ENCODE assay signal across 7 mouse cellular contexts in the genomic region with DNA sequence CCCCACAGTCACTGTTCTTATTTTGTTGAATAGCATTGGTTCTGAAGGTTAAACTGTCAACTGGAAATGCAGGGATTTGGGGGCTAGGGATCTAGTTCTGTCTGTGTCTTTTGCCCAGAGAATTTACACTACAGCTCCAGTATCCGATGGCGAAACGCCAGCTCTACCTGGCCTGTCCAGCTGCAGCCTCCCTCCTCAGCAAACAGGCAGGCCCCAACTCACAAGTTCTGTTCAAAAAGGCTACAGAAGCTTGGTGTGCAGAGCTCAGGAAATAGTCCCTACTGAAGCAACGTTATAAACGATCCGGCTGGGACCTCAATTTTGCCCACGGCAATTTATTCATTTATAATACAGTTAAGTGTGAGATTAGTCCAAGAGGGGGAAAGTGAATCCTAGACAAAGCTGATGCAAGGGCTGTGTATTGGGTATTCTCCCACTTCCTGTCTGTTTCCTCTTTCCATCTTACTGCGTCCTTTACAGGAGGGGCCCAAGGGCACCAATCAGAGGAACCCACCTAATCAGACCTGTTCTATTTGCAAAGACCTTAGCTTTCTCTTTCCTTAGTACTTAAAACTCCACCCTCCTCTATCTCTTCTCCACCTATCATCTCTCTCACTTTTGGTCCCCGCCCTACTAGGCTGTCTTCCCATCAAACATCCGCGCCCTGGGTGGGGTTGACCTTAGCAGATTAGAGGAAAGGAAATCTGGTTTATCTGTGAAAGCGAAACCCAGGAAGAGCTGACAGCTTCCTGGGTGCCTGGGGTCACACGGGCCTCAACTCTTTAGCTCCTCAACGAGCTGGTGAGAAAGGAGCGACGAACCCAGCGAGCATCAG. TPM values are rescaled to one million over a fixed set of nuclear protein-coding genes. Genes with fewer than 3 reads are reported as not detected.
DNase-seq lines count a peak whose midpoint lies in the region; ATAC-seq and TF ChIP-seq lines count a peak whose summit lies in the region.

No protein-coding gene starts in this region.

- no peak overlapping the region for H3K9ac ChIP-seq in MEL (ENCODE audit: control insufficient read depth, low read depth, low read length, poor library complexity, severe bottlenecking)
- no peak overlapping the region for H3K9ac ChIP-seq in liver, embryonic 12.5 days
- no peak overlapping the region for H3K9ac ChIP-seq in midbrain, embryonic 15.5 days

- no peak overlapping the region for H3K27ac ChIP-seq in MEL (ENCODE audit: control insufficient read depth, low read depth, low read length)
- H3K27ac ChIP-seq in liver, embryonic 12.5 days: no peak overlapping the region
- peak overlapping the region; percentile 57 for H3K27ac ChIP-seq in spleen, adult 2 months (ENCODE audit: insufficient read depth, low read length)
- no peak overlapping the region for H3K27ac ChIP-seq in midbrain, embryonic 15.5 days

- peak; percentile 79 for ATAC-seq in liver, embryonic 12.5 days
- no peak for ATAC-seq in midbrain, embryonic 15.5 days (replicated peaks)

- no peak; a peak in 1 of 4 replicates for TF ChIP-seq EP300 in MEL (IDR thresholded peaks at IDR 0.05; ENCODE audit: low read depth in 1 of 2, low read length in 2 of 2)

- TF ChIP-seq POLR2A in MEL (IDR thresholded peaks at IDR 0.05; ENCODE audit: control insufficient read depth in 1 of 2, insufficient read depth in 1 of 2, low read depth in 1 of 2, low read length in 2 of 2, poor library complexity in 1 of 2): no peak
- TF ChIP-seq POLR2A in spleen, adult 2 months (IDR thresholded peaks at IDR 0.05; ENCODE audit: low read depth, low read length): no peak; the same call in 1 of the 2 replicates

- no peak for TF ChIP-seq RAD21 in MEL (IDR thresholded peaks at IDR 0.05; ENCODE audit: low read depth, low read length)

- no peaks in the 10 kb centered on the region for H3K79me2 ChIP-seq in MEL (ENCODE audit: control insufficient read depth, insufficient read depth, low read length, poor library complexity)

- TF ChIP-seq CTCF in MEL (IDR thresholded peaks at IDR 0.05 in 2 of 3, conservative IDR thresholded peaks at IDR 0.05 in 1 of 3; ENCODE audit: control insufficient read depth in 1 of 3, insufficient read depth in 1 of 3, low read depth in 2 of 3, low read length in 3 of 3, poor library complexity in 1 of 3, severe bottlenecking in 1 of 3): no peak
- TF ChIP-seq CTCF in spleen, adult 2 months (IDR thresholded peaks at IDR 0.05; ENCODE audit: extremely low read depth, insufficient read depth, insufficient read length, insufficient replicate concordance): no peak

- H3K36me3 ChIP-seq in MEL (ENCODE audit: control insufficient read depth in 1 of 2, insufficient read depth in 2 of 2, low read length in 2 of 2): peaks cover 0 to 13% of the 10 kb centered on the region in 2 experiments; a peak in 2 of 4 replicates
- no peaks in the 10 kb centered on the region for H3K36me3 ChIP-seq in liver, embryonic 12.5 days
- H3K36me3 ChIP-seq in spleen, adult 2 months (ENCODE audit: control insufficient read depth, insufficient read depth, low read length): no peaks in the 10 kb centered on the region
- no peaks in the 10 kb centered on the region for H3K36me3 ChIP-seq in midbrain, embryonic 15.5 days (replicated peaks)

- WGBS in liver, embryonic 12.5 days (ENCODE audit: insufficient replicate concordance): 31% methylated on average over 17 of the region's 17 CpGs
- WGBS in spleen, adult 2 months: 54% methylated on average over 17 of the region's 17 CpGs
- WGBS in midbrain, embryonic 15.5 days: 62% methylated on average over 17 of the region's 17 CpGs

- DNase-seq in CD4-positive, CD25-positive, alpha-beta regulatory T cell, adult 2 months (ENCODE audit: low read depth, low spot score): peak; percentile 90
- peak; percentile 73 for DNase-seq in MEL (ENCODE audit: low read depth, low spot score)
- DNase-seq in spleen, adult 2 months (ENCODE audit: low read depth in 1 of 2, low spot score in 2 of 2): peak; percentile 67 to 68
- DNase-seq in frontal cortex, postnatal 10 days (ENCODE audit: low spot score in 2 of 2): no peak
- DNase-seq in frontal cortex, adult 2 months (ENCODE audit: extremely low spot score in 1 of 2, low spot score in 1 of 2): no peak

- peaks cover 0 to 14% of the 10 kb centered on the region in 2 experiments; a peak in 2 of 4 replicates for H3K4me1 ChIP-seq in MEL (ENCODE audit: control insufficient read depth in 1 of 2, insufficient read depth in 2 of 2, low read length in 2 of 2)
- H3K4me1 ChIP-seq in liver, embryonic 12.5 days: peaks cover 19% of the 10 kb centered on the region
- peaks cover 10% of the 10 kb centered on the region; the same call in 1 of the 2 replicates for H3K4me1 ChIP-seq in spleen, adult 2 months (ENCODE audit: control insufficient read depth, insufficient read depth, insufficient read length)
- H3K4me1 ChIP-seq in midbrain, embryonic 15.5 days: 0 out of 2 replicates have a peak, but pooled peaks cover 5% of the 10 kb centered on the region

- no peaks in the 10 kb centered on the region; a peak in 1 of 4 replicates for H3K27me3 ChIP-seq in MEL (ENCODE audit: control insufficient read depth in 1 of 2, insufficient read depth in 2 of 2, low read length in 2 of 2)
- H3K27me3 ChIP-seq in liver, embryonic 12.5 days (replicated peaks): peaks cover 8% of the 10 kb centered on the region
- no peaks in the 10 kb centered on the region for H3K27me3 ChIP-seq in spleen, adult 2 months (ENCODE audit: control insufficient read depth, insufficient read depth, low read length)
- no peaks in the 10 kb centered on the region for H3K27me3 ChIP-seq in midbrain, embryonic 15.5 days (replicated peaks)

- H3K4me2 ChIP-seq in liver, embryonic 12.5 days: peak overlapping the region; percentile 44
- no peak overlapping the region for H3K4me2 ChIP-seq in midbrain, embryonic 15.5 days

- no peak overlapping the region for H3K4me3 ChIP-seq in MEL (ENCODE audit: control insufficient read depth in 1 of 2, insufficient read depth in 1 of 2, low read depth in 2 of 2, low read length in 2 of 2)
- no peak overlapping the region for H3K4me3 ChIP-seq in liver, embryonic 12.5 days
- 0 out of 2 replicates have a peak overlapping the region, but pooled peaks have one; percentile 0 for H3K4me3 ChIP-seq in spleen, adult 2 months (ENCODE audit: extremely low read depth, insufficient read depth, insufficient read length)
- H3K4me3 ChIP-seq in midbrain, embryonic 15.5 days: no peak overlapping the region

- no peaks in the 10 kb centered on the region for H3K9me3 ChIP-seq in MEL (replicated peaks; ENCODE audit: insufficient read depth, low read length)
- no peaks in the 10 kb centered on the region for H3K9me3 ChIP-seq in liver, embryonic 12.5 days (replicated peaks)
- H3K9me3 ChIP-seq in midbrain, embryonic 15.5 days: no peaks in the 10 kb centered on the region

TF ChIP-seq in MEL, 35 proteins besides CTCF, POLR2A, EP300 and RAD21:
- TF ChIP-seq HCFC1 (IDR thresholded peaks at IDR 0.05; ENCODE audit: low read depth, low read length): 0 out of 2 replicates have a peak, but pooled peaks have one; percentile 39
- 0 out of 4 replicates have a peak, but pooled peaks of 1 of the 2 experiments have one; percentile 27 for TF ChIP-seq USF2 (IDR thresholded peaks at IDR 0.05; ENCODE audit: borderline replicate concordance in 1 of 2, insufficient read depth in 1 of 2, low read depth in 1 of 2, low read length in 2 of 2)
- no peak for TF ChIP-seq TAL1 (IDR thresholded peaks at IDR 0.05; ENCODE audit: low read length)
- TF ChIP-seq BHLHE40 (IDR thresholded peaks at IDR 0.05; ENCODE audit: borderline replicate concordance, low read depth, low read length): no peak
- no peak for TF ChIP-seq NRF1 (IDR thresholded peaks at IDR 0.05; ENCODE audit: insufficient read depth, low read depth, low read length, poor library complexity, severe bottlenecking)
- peak; percentile 73 for TF ChIP-seq USF1 (IDR thresholded peaks at IDR 0.05; ENCODE audit: low read depth, low read length)
- no peak for TF ChIP-seq MYB (IDR thresholded peaks at IDR 0.05; ENCODE audit: low read depth, low read length)
- TF ChIP-seq MEF2A (IDR thresholded peaks at IDR 0.05; ENCODE audit: extremely low read depth, insufficient replicate concordance, low read depth, low read length, poor library complexity, severe bottlenecking): no peak
- TF ChIP-seq RCOR1 (IDR thresholded peaks at IDR 0.05; ENCODE audit: low read depth, low read length): peak; percentile 92
- TF ChIP-seq CHD2 (IDR thresholded peaks at IDR 0.05; ENCODE audit: low read length): no peak
- no peak for TF ChIP-seq MAZ (IDR thresholded peaks at IDR 0.05; ENCODE audit: low read depth, low read length)
- TF ChIP-seq TCF12 (IDR thresholded peaks at IDR 0.05; ENCODE audit: low read depth, low read length): no peak
- TF ChIP-seq ELF1 (IDR thresholded peaks at IDR 0.05; ENCODE audit: low read depth, low read length): peak; percentile 40; the same call in 1 of the 2 replicates
- 0 out of 2 replicates have a peak, but pooled peaks have one; percentile 32 for TF ChIP-seq MAX (IDR thresholded peaks at IDR 0.05; ENCODE audit: low read length)
- TF ChIP-seq SIN3A (IDR thresholded peaks at IDR 0.05; ENCODE audit: low read length): no peak

RNA-seq across cellular contexts. Expression of gene Ralgps2, which starts 16.7 kb away (rescaled TPM):
- 7.8 and 12.7 TPM in 2 replicates for total RNA-seq in MEL (2012; rRNA removed)
- 10 to 100 TPM in 1 of 2 experiments, not detected in 1; 16.4 TPM for polyA plus RNA-seq in MEL (2012; ENCODE audit: insufficient read depth in 1 of 2, insufficient read length in 2 of 2, low read depth in 1 of 2, low replicate concordance in 2 of 2, missing spikeins in 1 of 2)
- polyA plus RNA-seq in liver, embryonic 12.5 days (2016; fragmentation: Nextera tagmentation; extraction: Ambion mirVana): 25.6 and 26.8 TPM in 2 replicates
- polyA plus RNA-seq in spleen, adult 2 months (2012; rRNA removed): 29.1 and 36.5 TPM in 2 replicates
- 32.5 and 35.4 TPM in 2 replicates for polyA plus RNA-seq in frontal cortex, adult 2 months (2012; rRNA removed)
- polyA plus RNA-seq in midbrain, embryonic 15.5 days (2015; fragmentation: Nextera tagmentation; extraction: Ambion mirVana): 87.9 and 104 TPM in 2 replicates

Comparison
In these comparisons a context has a peak if more than half of its experiments do, and no peak if none do; other contexts are left out.
1. DNase-seq: peak in CD4-positive, CD25-positive, alpha-beta regulatory T cell, adult 2 months (single experiment), MEL (single experiment) and spleen, adult 2 months (2 of 2); none in frontal cortex, postnatal 10 days (0 of 2) and frontal cortex, adult 2 months (0 of 2).